Mouse (Mus musculus) midbrain, postnatal 0 days (tissue): ENCODE measurements around the gene Meox2. TPM values are rescaled to one million over a fixed set of nuclear protein-coding genes. Genes with fewer than 3 reads are reported as not detected.

Source experiments
- ATAC-seq: fragments of 200-750 bp; cut with Nextera tagmentation; 2 replicates; pipeline ENCODE4 v1.8.0; 2017; ENCODE audit warnings: moderate number of reproducible peaks, mild to moderate bottlenecking, moderate TSS enrichment, moderate library complexity; ENCODE audit not compliant: low FRiP score
- DNase-seq: peaks from one replicate; pipeline ENCODE4 v3.0.0-alpha.2; 2015; ENCODE audit warnings: low spot score
- H3K27ac ChIP-seq: fragments of 300-500 bp; sonication (generic); 2 replicates; pipeline ENCODE4 v1.5.1; 2014; ENCODE audit warnings: low read depth, mild to moderate bottlenecking, low read length, mixed read lengths
- H3K27me3 ChIP-seq: fragments of 300-500 bp; sonication (generic); 2 replicates; pipeline ENCODE4 v1.6.1; 2014; ENCODE audit warnings: low read length, control low read depth, mixed read lengths; ENCODE audit not compliant: insufficient read depth
- H3K36me3 ChIP-seq: fragments of 300-500 bp; sonication (generic); 2 replicates; pipeline ENCODE4 v1.6.1; 2014; ENCODE audit warnings: low read length, control low read depth, mixed read lengths; ENCODE audit not compliant: insufficient read depth
- H3K4me1 ChIP-seq: fragments of 300-500 bp; sonication (generic); 2 replicates; pipeline ENCODE4 v1.6.1; 2014; ENCODE audit warnings: mild to moderate bottlenecking, control low read depth, antibody characterized with exemption, low read length, mixed read lengths; ENCODE audit not compliant: insufficient read depth
- H3K4me2 ChIP-seq: fragments of 300-500 bp; sonication (generic); 2 replicates; pipeline ENCODE4 v1.6.1; 2014; ENCODE audit warnings: low read depth, mild to moderate bottlenecking, low read length, mixed read lengths; ENCODE audit not compliant: poor library complexity, severe bottlenecking
- H3K4me3 ChIP-seq: fragments of 300-500 bp; sonication (generic); 2 replicates; pipeline ENCODE4 v1.5.1; 2014; ENCODE audit warnings: low read depth, mild to moderate bottlenecking, low read length, moderate library complexity
- H3K9ac ChIP-seq: fragments of 300-500 bp; sonication (generic); replicated peaks from 2 replicates; pipeline ENCODE4 v1.6.1; 2014; ENCODE audit warnings: mild to moderate bottlenecking, low read length, moderate library complexity, mixed read lengths; ENCODE audit not compliant: poor library complexity, severe bottlenecking
- H3K9me3 ChIP-seq: fragments of 300-500 bp; sonication (generic); 2 replicates; pipeline ENCODE4 v1.6.1; 2016; ENCODE audit warnings: low read length, control low read depth
- CTCF ChIP-seq: IDR thresholded peaks from 2 replicates; pipeline ENCODE4 v1.5.1; 2016; ENCODE audit warnings: antibody characterized with exemption, mild to moderate bottlenecking
- WGBS: fragments of 180-500 bp; shearing (Covaris S2); extraction: QIAGEN DNeasy Blood & Tissue Kit; methylation state at CpG from one replicate; pipeline ENCODE4 v1.1.7; 2014; 5-methylcytosine and 5-hydroxymethylcytosine counted together
- polyA plus RNA-seq: library from polyadenylated mRNA; unstranded; fragments of >200 nt; fragmentation: Nextera tagmentation; extraction: Ambion mirVana; gene quantifications from 2 replicates; pipeline ENCODE4 v1.2.1, GENCODE M21; 2015
- total RNA-seq: library from RNA; depleted of rRNA; stranded (reverse); fragments of >200 nt; gene quantifications from 2 replicates; pipeline ENCODE4 v1.2.3, GENCODE M21; 2014

The Meox2 gene
- total and polyA plus RNA-seq, 2 experiments from 2014 or later: 0.09 to 0.11 TPM

DNA sequence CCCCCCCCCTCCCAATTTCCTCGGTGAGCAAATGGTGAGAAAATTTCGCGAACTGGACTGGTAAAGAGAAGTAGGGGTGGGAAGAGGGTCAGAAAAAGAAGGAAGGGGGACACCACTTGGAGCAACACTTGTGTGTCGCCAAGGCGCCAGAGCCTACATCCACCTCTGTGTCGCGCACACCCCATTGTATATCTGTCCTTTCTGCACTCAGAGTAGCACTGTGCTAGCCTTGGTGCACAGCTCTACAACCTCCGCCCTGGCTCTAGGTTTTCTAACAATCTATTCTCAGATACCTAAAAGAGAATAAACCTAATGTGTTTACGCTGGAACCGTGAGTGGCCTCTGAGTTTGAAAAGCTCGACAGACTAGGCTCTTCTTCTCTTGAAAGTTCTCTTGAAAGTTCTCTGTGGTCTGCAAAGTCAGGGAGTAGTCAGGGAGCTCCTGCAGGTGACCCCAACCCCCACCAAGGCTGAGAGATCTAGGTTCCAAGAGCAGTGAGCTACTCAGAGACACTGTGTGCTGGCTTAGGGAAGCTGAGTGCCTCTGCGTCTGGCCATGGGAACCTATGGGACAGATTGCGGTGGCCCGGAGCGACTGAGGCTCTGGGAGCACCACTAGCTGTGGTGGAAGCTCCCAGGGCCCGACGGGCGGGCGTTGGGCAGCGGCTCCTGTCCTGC lies 489 bp upstream of the Meox2 start:
- 25% methylated on average over 20 of the region's 20 CpGs for WGBS
- DNase-seq: no peak
- no peaks in the 10 kb centered on the region for H3K9me3 ChIP-seq
- peaks cover 8% of the 10 kb centered on the region for H3K4me1 ChIP-seq
- H3K36me3 ChIP-seq: no peaks in the 10 kb centered on the region
- ATAC-seq: 0 out of 2 replicates have a peak, but pooled peaks have one; percentile 38
- H3K27ac ChIP-seq: no peak overlapping the region
- H3K9ac ChIP-seq: no peak overlapping the region
- H3K4me3 ChIP-seq: peak overlapping the region; percentile 48
- peaks cover 25% of the 10 kb centered on the region for H3K27me3 ChIP-seq
- TF ChIP-seq CTCF: no peak
- peak overlapping the region; percentile 87 for H3K4me2 ChIP-seq

DNA sequence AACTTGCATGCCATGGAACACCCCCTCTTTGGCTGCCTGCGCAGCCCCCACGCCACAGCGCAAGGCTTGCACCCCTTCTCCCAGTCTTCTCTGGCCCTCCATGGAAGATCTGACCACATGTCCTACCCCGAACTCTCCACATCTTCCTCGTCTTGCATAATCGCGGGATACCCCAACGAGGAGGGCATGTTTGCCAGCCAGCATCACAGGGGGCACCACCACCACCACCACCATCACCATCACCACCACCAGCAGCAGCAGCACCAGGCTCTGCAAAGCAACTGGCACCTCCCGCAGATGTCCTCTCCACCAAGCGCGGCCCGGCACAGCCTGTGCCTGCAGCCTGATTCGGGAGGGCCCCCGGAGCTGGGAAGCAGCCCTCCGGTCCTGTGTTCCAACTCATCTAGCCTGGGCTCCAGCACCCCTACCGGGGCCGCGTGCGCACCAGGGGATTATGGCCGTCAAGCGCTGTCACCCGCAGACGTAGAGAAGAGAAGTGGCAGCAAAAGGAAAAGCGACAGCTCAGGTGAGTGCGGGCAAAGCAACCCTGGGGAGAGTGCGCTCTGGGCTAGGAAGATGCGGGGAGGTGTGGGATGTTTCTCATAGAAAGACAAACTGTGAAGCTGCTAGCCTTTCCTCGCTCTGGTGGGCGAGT lies 606 bp downstream of the Meox2 start:
- H3K27me3 ChIP-seq: peaks cover 25% of the 10 kb centered on the region
- peak overlapping the region; percentile 33 for H3K9ac ChIP-seq
- H3K4me2 ChIP-seq: peak overlapping the region; percentile 87
- DNase-seq (no peak), ATAC-seq (peak; percentile 60)
- no peaks in the 10 kb centered on the region for H3K36me3 ChIP-seq
- peaks cover 8% of the 10 kb centered on the region for H3K4me1 ChIP-seq
- peak overlapping the region; percentile 48 for H3K4me3 ChIP-seq
- WGBS: 1% methylated on average over 29 of the region's 29 CpGs
- TF ChIP-seq CTCF: 0 out of 2 replicates have a peak, but pooled peaks have one; percentile 4
- H3K27ac ChIP-seq: no peak overlapping the region
- no peaks in the 10 kb centered on the region for H3K9me3 ChIP-seq

DNA sequence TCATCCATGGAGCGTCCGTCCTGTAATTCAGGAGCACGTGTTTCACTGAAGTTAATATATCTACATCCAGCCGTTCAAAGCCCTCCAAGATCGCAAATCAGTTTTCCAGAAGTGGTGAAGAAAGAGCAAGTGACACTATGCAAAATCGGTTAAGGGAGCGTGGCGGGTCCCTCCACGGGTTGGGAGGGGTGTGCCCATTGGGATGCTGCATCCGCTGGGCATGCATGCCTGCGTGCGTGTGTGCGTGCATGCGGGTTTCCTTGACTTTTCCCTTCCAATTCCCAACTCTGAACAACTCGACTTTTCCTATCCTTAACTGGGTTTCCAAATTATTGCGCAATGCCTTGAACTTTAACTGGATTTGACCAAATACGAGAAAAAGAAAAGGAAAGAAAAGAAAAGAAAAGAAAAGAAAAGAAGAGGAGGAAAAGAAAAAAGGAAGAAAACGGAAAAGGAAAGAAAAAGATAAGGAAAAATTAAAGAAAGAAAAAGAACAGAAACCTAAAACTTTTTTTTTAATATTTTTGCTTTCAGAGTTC lies 1.2 kb downstream of the Meox2 start:
- ATAC-seq: no peak
- H3K4me1 ChIP-seq: peaks cover 8% of the 10 kb centered on the region
- H3K27me3 ChIP-seq: peaks cover 25% of the 10 kb centered on the region
- H3K4me3 ChIP-seq: peak overlapping the region; percentile 48
- peak overlapping the region; percentile 87 for H3K4me2 ChIP-seq
- H3K9me3 ChIP-seq: no peaks in the 10 kb centered on the region
- no peak for TF ChIP-seq CTCF
- no peak overlapping the region for H3K9ac ChIP-seq
- 5% methylated on average over 18 of the region's 18 CpGs for whole genome bisulfite sequencing
- H3K27ac ChIP-seq: no peak overlapping the region
- H3K36me3 ChIP-seq: no peaks in the 10 kb centered on the region
- no peak for DNase-seq

DNA sequence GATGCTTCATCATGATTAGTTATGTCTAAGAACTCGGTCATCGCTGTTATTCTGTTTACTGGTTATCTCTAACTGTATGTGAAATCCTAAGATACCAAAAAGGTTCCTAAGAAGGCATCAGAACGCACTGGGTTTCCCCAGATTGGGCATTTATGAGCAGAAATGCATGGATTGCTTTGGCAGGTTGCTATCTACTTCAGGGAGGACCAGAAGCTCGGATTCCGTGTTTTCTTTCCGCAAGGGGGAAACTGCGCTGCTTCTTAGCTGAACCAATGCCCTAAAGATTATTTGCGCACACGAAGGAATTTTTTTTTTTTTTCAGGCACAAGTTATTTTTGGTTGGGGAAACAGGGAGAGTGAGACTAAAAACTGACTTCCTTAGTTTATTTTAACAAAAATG lies 2.6 kb downstream of the Meox2 start:
- WGBS: 73% methylated on average over 9 of the region's 9 CpGs

DNA sequence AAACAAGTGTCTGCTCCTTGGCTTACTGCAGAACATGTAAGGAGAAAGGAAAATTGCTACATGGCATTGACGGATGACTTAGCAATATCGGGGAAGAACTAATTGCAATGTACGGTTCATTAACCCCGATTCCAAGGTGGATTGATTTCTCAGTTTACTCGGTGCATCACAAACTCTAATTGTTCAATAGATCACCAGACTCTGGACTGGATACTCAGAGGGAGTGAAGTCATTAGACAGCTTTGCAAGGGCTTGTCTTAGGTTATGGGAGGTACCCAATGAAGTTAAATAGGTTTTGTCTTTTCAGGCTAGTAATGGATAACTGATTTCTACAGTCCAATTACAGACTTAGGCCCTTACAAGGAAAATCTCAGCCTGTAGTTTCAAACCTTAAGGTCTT lies 10.9 kb downstream of the Meox2 start:
- Histone ChIP-seq H3K27ac (no peak overlapping the region), H3K4me1 (no peaks in the 10 kb centered on the region), H3K27me3 (no peaks in the 10 kb centered on the region), H3K9me3 (no peaks in the 10 kb centered on the region), H3K9ac (no peak overlapping the region), H3K4me3 (no peak overlapping the region), H3K36me3 (no peaks in the 10 kb centered on the region), H3K4me2 (no peak overlapping the region)
- ATAC-seq (no peak), DNase-seq (no peak)
- TF ChIP-seq CTCF: no peak
- 88% methylated on average over 5 of the region's 5 CpGs for WGBS

More for the DNA sequence above, 2.6 kb downstream of the Meox2 start:
- Histone ChIP-seq H3K4me3 (no peak overlapping the region), H3K36me3 (no peaks in the 10 kb centered on the region), H3K27ac (no peak overlapping the region), H3K4me1 (peaks cover 8% of the 10 kb centered on the region), H3K9me3 (no peaks in the 10 kb centered on the region), H3K9ac (no peak overlapping the region), H3K27me3 (peaks cover 25% of the 10 kb centered on the region), H3K4me2 (no peak overlapping the region)
- no peak for TF ChIP-seq CTCF
- no peak for ATAC-seq
- DNase-seq: no peak

DNA sequence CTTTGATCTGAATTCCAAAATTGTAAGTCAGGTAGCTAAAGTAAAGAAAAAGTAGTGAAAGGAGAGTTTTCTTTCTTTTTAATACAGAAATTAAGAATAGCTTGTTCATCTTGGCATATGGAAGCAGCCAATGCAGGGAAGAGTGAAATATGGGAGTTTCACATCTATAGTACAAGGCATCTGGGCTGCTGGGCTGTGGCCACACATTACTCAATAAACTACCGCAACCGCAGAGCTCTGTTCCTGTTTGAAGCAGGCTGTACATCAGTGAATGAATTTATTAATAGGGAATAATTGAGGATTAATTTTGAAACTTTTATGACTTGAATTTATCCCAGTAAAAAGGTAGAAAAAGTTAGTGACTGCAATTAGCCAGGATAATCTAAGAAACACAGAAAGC lies 15.4 kb downstream of the Meox2 start:
- H3K27ac ChIP-seq: no peak overlapping the region
- TF ChIP-seq CTCF: no peak
- 93% methylated on average over 2 of the region's 2 CpGs for WGBS
- ATAC-seq (no peak), DNase-seq (no peak)
- no peaks in the 10 kb centered on the region for H3K27me3 ChIP-seq
- no peaks in the 10 kb centered on the region for H3K36me3 ChIP-seq
- H3K4me2 ChIP-seq: no peak overlapping the region
- H3K4me1 ChIP-seq: no peaks in the 10 kb centered on the region
- H3K9me3 ChIP-seq: no peaks in the 10 kb centered on the region
- H3K4me3 ChIP-seq: no peak overlapping the region
- H3K9ac ChIP-seq: no peak overlapping the region
